8 mouse cellular contexts compared by ENCODE assay signal in genomic region chr3:154817732-154818131, GRCm38 (mm10).
DNase-seq lines count a peak whose midpoint lies in the region; ATAC-seq lines count a peak whose summit lies in the region.

No protein-coding gene starts in this region.

- H3K27me3 ChIP-seq in kidney, embryonic 16.5 days (ENCODE audit: insufficient read depth, low read length): no peaks in the 10 kb centered on the region; the same call in 1 of the 2 replicates
- H3K27me3 ChIP-seq in forebrain, embryonic 11.5 days (ENCODE audit: control insufficient read depth, insufficient read depth, low read length): no peaks in the 10 kb centered on the region
- H3K27me3 ChIP-seq in hindbrain, embryonic 14.5 days (ENCODE audit: control insufficient read depth, insufficient read depth, low read length): no peaks in the 10 kb centered on the region
- H3K27me3 ChIP-seq in midbrain, embryonic 12.5 days: 0 out of 2 replicates have a peak, but pooled peaks cover 5% of the 10 kb centered on the region

- H3K4me2 ChIP-seq in kidney, embryonic 16.5 days (replicated peaks; ENCODE audit: low read depth, low read length): no peak overlapping the region
- peak overlapping the region; percentile 47; the same call in 1 of the 2 replicates for H3K4me2 ChIP-seq in forebrain, embryonic 11.5 days (ENCODE audit: low read depth, low read length, severe bottlenecking)
- peak overlapping the region; percentile 42 for H3K4me2 ChIP-seq in hindbrain, embryonic 14.5 days (replicated peaks)
- peak overlapping the region; percentile 49 for H3K4me2 ChIP-seq in midbrain, embryonic 12.5 days (replicated peaks)

- H3K9me3 ChIP-seq in kidney, embryonic 16.5 days (ENCODE audit: low read length): no peaks in the 10 kb centered on the region
- no peaks in the 10 kb centered on the region for H3K9me3 ChIP-seq in forebrain, embryonic 11.5 days (ENCODE audit: control insufficient read depth, low read length)
- H3K9me3 ChIP-seq in hindbrain, embryonic 14.5 days (ENCODE audit: control insufficient read depth, low read length): no peaks in the 10 kb centered on the region
- H3K9me3 ChIP-seq in midbrain, embryonic 12.5 days: no peaks in the 10 kb centered on the region

- no peak overlapping the region for H3K4me3 ChIP-seq in kidney, embryonic 16.5 days (ENCODE audit: low read length)
- peak overlapping the region; percentile 22 for H3K4me3 ChIP-seq in forebrain, embryonic 11.5 days (ENCODE audit: low read depth, low read length)
- peak overlapping the region; percentile 15; the same call in 1 of the 2 replicates for H3K4me3 ChIP-seq in hindbrain, embryonic 14.5 days (replicated peaks; ENCODE audit: low read length)
- H3K4me3 ChIP-seq in midbrain, embryonic 12.5 days: peak overlapping the region; percentile 30

- no peak overlapping the region for H3K9ac ChIP-seq in kidney, embryonic 16.5 days (replicated peaks; ENCODE audit: low read length)
- peak overlapping the region; percentile 43; the same call in 1 of the 2 replicates for H3K9ac ChIP-seq in forebrain, embryonic 11.5 days (ENCODE audit: low read length)
- peak overlapping the region; percentile 32; the same call in 1 of the 2 replicates for H3K9ac ChIP-seq in hindbrain, embryonic 14.5 days
- H3K9ac ChIP-seq in midbrain, embryonic 12.5 days (replicated peaks): peak overlapping the region; percentile 39; the same call in 1 of the 2 replicates

- WGBS in kidney, embryonic 16.5 days: 7% methylated on average over 7 of the region's 7 CpGs
- 4% methylated on average over 7 of the region's 7 CpGs for WGBS in forebrain, embryonic 11.5 days
- whole genome bisulfite sequencing in hindbrain, embryonic 14.5 days: 5% methylated on average over 7 of the region's 7 CpGs
- WGBS in midbrain, embryonic 12.5 days: 4% methylated on average over 7 of the region's 7 CpGs

- peak; percentile 12 for DNase-seq in kidney, adult 11 months
- peak; percentile 32 for DNase-seq in c-Kit-positive CD71-negative TER-119-negative erythroid progenitor cells, embryonic 14.5 days (ENCODE audit: low read depth)
- DNase-seq in forebrain, embryonic 11.5 days (ENCODE audit: low spot score): peak; percentile 87
- peak; percentile 81 for DNase-seq in hindbrain, embryonic 14.5 days (ENCODE audit: low spot score)
- DNase-seq in left cerebral cortex, adult 18-20 months (ENCODE audit: low spot score in 2 of 2): peak; percentile 79 to 84
- DNase-seq in testis, postnatal 14 days (ENCODE audit: low spot score): peak; percentile 12

- ATAC-seq in kidney, embryonic 16.5 days (ENCODE audit: low FRiP score, low TSS enrichment): no peak
- ATAC-seq in forebrain, embryonic 11.5 days (replicated peaks; ENCODE audit: low FRiP score): peak; percentile 54
- peak; percentile 53; the same call in 1 of the 2 replicates for ATAC-seq in hindbrain, embryonic 14.5 days (ENCODE audit: low FRiP score)
- ATAC-seq in midbrain, embryonic 12.5 days (ENCODE audit: low FRiP score, low read depth): peak; percentile 61

- H3K36me3 ChIP-seq in kidney, embryonic 16.5 days (ENCODE audit: insufficient read depth, low read length): no peaks in the 10 kb centered on the region
- no peaks in the 10 kb centered on the region for H3K36me3 ChIP-seq in forebrain, embryonic 11.5 days (ENCODE audit: control insufficient read depth, insufficient read depth, low read length)
- H3K36me3 ChIP-seq in hindbrain, embryonic 14.5 days (replicated peaks; ENCODE audit: control insufficient read depth, insufficient read depth): no peaks in the 10 kb centered on the region
- no peaks in the 10 kb centered on the region for H3K36me3 ChIP-seq in midbrain, embryonic 12.5 days

- H3K27ac ChIP-seq in kidney, embryonic 16.5 days (ENCODE audit: low read length): no peak overlapping the region
- peak overlapping the region; percentile 66 for H3K27ac ChIP-seq in forebrain, embryonic 11.5 days (ENCODE audit: low read depth, low read length)
- peak overlapping the region; percentile 71 for H3K27ac ChIP-seq in hindbrain, embryonic 14.5 days
- H3K27ac ChIP-seq in midbrain, embryonic 12.5 days (replicated peaks): no peak overlapping the region

- H3K4me1 ChIP-seq in kidney, embryonic 16.5 days (ENCODE audit: insufficient read depth, low read length): no peaks in the 10 kb centered on the region
- peaks cover 10% of the 10 kb centered on the region; the same call in 1 of the 2 replicates for H3K4me1 ChIP-seq in forebrain, embryonic 11.5 days (replicated peaks; ENCODE audit: control insufficient read depth, insufficient read depth, low read length)
- peaks cover 16% of the 10 kb centered on the region; the same call in 1 of the 2 replicates for H3K4me1 ChIP-seq in hindbrain, embryonic 14.5 days (replicated peaks; ENCODE audit: control insufficient read depth, insufficient read depth, low read length)
- peaks cover 14% of the 10 kb centered on the region for H3K4me1 ChIP-seq in midbrain, embryonic 12.5 days

Comparison
In these comparisons a context has a peak if more than half of its experiments do, and no peak if none do; other contexts are left out.
1. DNase-seq: peak in every context shown above with its lines; median percentile 87 in forebrain, embryonic 11.5 days; 82 in left cerebral cortex, adult 18-20 months; 81 in hindbrain, embryonic 14.5 days; 32 in c-Kit-positive CD71-negative TER-119-negative erythroid progenitor cells, embryonic 14.5 days; 12 in kidney, adult 11 months; 12 in testis, postnatal 14 days.
2. H3K27ac ChIP-seq: peak in forebrain, embryonic 11.5 days (single experiment) and hindbrain, embryonic 14.5 days (single experiment); none in kidney, embryonic 16.5 days (single experiment) and midbrain, embryonic 12.5 days (single experiment).